Mouse (Mus musculus) embryonic fibroblast, embryonic 13.5 days (primary cell): Measurements from ENCODE around the gene Fstl4. TPM values are rescaled to one million over a fixed set of nuclear protein-coding genes. Genes with fewer than 3 reads are reported as not detected.

Experiments used
- H3K27ac ChIP-seq: 2 replicates; pipeline ENCODE4 v1.5.1; 2012; ENCODE audit warnings: low read length, control low read depth, inconsistent platforms; ENCODE audit not compliant: insufficient read depth
- H3K4me1 ChIP-seq: 2 replicates; pipeline ENCODE4 v1.6.1; 2011; ENCODE audit warnings: low read length; ENCODE audit not compliant: control insufficient read depth, insufficient read depth
- H3K4me3 ChIP-seq: 2 replicates; pipeline ENCODE4 v1.5.1; 2011; ENCODE audit warnings: mild to moderate bottlenecking, control low read depth, low read length; ENCODE audit not compliant: insufficient read depth
- CTCF ChIP-seq: IDR thresholded peaks from 2 replicates; pipeline ENCODE4 v1.5.1; 2011; ENCODE audit warnings: mild to moderate bottlenecking, control low read depth, low read length, moderate library complexity, borderline replicate concordance; ENCODE audit not compliant: insufficient read depth
- POLR2A ChIP-seq: IDR thresholded peaks from 2 replicates; pipeline ENCODE4 v1.6.1; 2011; ENCODE audit warnings: low read depth, mild to moderate bottlenecking, control low read depth, low read length, moderate library complexity
- polyA plus RNA-seq: library from polyadenylated mRNA; stranded (reverse); fragments of >200 nt; gene quantifications from 2 replicates; pipeline ENCODE4 v1.2.4, GENCODE M21; 2011; ENCODE audit warnings: low read depth; ENCODE audit not compliant: missing spikeins, insufficient read length

The Fstl4 gene
- polyA plus RNA-seq, 1 experiment: 0.74 TPM

DNA sequence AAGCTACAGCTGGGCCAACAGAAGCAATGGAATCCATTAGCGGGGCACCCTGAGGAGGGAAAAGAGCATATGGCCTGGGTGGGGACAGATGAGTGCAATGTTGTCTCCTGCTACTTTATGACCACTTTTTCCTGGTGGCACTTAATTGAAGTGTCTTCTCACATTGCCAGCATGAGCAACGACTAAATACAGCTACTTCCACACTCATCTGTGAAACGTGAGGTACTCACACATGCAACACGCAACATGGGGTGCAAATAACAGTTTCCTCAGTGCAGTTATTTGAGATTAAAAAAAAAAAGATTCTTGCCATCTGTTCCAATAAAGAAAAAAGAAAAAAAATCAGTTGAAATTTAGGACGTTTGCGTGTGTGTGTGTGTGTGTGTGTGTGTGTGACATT is 178.5 kb downstream of the Fstl4 start:
- TF ChIP-seq CTCF (no peak), POLR2A (no peak)
- Histone ChIP-seq H3K4me3 (no peak overlapping the region), H3K27ac (no peak overlapping the region), H3K4me1 (no peaks in the 10 kb centered on the region)

DNA sequence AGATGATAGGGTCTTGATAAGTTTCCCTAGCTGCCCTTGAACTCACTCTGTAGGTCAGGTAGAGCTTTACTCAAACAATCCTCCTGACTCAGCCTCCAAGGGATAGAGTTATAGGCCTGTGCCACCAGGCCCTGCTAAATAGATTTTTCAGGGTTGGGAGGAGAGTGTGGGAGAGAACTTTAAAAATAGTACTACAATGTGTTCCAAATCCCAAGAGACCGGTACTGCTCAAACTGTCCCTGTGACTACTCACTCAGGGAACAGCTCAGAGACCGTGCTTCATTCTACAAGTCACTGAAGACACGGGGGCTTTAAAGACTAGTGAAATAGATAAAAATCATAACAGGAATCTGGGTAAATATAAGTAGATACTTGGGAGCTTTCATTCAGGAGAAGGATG is 190.6 kb downstream of the Fstl4 start:
- no peaks in the 10 kb centered on the region for H3K4me1 ChIP-seq
- H3K4me3 ChIP-seq: no peak overlapping the region
- TF ChIP-seq CTCF: no peak
- TF ChIP-seq POLR2A: no peak
- no peak overlapping the region for H3K27ac ChIP-seq

GRCm38 (mm10) chr11:52968809-52969208 is 204.4 kb downstream of the Fstl4 start:
- H3K4me3 ChIP-seq: no peak overlapping the region
- H3K4me1 ChIP-seq: no peaks in the 10 kb centered on the region
- TF ChIP-seq POLR2A (no peak), CTCF (no peak)
- no peak overlapping the region for H3K27ac ChIP-seq

GRCm38 (mm10) chr11:52970396-52970795 is 206.0 kb downstream of the Fstl4 start:
- Histone ChIP-seq H3K27ac (no peak overlapping the region), H3K4me1 (no peaks in the 10 kb centered on the region), H3K4me3 (no peak overlapping the region)
- TF ChIP-seq CTCF (no peak), POLR2A (no peak)

DNA sequence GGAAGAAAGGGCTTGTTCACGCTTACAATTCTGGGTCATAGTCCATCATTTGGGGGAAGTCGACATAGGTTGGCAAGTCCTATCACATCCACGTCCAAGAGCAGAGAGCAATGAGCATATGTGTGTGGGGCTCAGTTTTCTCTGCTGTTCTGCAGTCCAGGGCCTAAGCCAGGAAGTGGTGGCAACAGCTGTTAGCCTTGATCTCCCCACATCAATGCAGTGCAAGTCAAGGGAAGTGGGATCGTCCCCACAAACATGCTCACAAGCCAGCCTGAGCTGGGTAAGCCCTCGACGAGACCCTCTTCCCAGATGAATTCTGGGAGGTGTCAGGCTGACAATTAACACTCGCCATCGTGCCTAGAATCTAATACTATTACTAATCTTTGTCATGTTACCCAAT is 222.6 kb downstream of the Fstl4 start:
- no peak overlapping the region for H3K27ac ChIP-seq
- no peaks in the 10 kb centered on the region for H3K4me1 ChIP-seq
- TF ChIP-seq CTCF: no peak
- TF ChIP-seq POLR2A: no peak
- H3K4me3 ChIP-seq: no peak overlapping the region

GRCm38 (mm10) chr11:52994688-52995087 is 230.3 kb downstream of the Fstl4 start:
- H3K27ac ChIP-seq: no peak overlapping the region
- H3K4me3 ChIP-seq: no peak overlapping the region
- no peak for TF ChIP-seq POLR2A
- TF ChIP-seq CTCF: no peak
- no peaks in the 10 kb centered on the region for H3K4me1 ChIP-seq

DNA sequence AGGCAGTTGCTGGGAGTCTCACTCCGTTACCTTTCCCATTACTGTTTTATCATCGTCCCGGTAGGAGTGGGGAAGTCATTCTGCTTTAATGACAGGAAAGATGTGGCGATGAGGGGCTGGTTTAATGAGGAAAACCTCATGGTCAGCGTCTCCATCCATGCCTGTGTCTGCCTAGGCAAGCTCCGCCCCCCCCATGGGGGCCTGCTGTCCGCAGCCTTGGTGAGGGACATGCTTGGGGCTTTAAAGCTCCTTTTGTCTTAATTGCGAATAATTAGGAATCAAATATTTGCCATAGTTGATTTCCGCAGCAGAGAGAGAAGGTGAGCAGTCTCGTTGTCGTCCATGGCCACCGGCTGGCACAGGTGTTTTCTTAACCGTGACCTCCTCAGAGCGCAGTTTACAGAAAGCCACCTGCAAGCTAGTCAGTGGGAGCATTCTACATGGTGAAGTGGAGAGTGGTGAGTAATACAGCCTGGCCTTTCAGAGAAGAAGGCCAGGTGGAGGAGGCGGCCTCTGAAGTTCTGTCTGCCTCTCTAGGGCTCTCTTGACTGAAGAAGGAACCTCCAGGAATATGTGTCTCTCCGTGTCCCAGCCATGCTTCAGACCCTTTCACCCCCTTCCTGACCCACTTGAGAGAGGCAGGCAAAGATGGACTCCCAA is 232.1 kb downstream of the Fstl4 start:
- Histone ChIP-seq H3K27ac (no peak overlapping the region), H3K4me1 (no peaks in the 10 kb centered on the region)

GRCm38 (mm10) chr11:52997421-52997820 is 233.0 kb downstream of the Fstl4 start:
- TF ChIP-seq CTCF (no peak), POLR2A (no peak)
- Histone ChIP-seq H3K4me3 (no peak overlapping the region), H3K27ac (no peak overlapping the region), H3K4me1 (no peaks in the 10 kb centered on the region)

More for the DNA sequence above, 232.1 kb downstream of the Fstl4 start:
- no peak overlapping the region for H3K4me3 ChIP-seq
- no peak for TF ChIP-seq POLR2A
- TF ChIP-seq CTCF: no peak

DNA sequence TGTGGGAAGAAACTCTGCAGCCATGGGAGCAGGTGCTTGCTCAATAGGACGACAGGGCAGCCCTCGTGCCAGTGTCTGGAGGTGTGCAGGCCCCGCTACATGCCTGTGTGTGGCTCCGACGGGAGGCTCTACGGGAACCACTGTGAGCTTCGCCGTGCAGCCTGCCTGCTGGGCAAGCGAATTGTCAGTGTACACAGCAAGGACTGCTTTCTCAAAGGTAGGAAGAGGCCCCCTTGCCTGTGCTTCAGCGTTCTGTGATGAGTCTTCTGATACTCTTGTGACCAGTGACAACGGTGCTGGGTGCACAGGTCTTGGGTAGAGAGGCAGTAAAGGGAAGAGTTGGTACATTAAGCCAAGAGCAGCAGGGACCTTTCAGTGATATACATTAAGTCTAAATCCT is 235.8 kb downstream of the Fstl4 start:
- Histone ChIP-seq H3K4me1 (no peaks in the 10 kb centered on the region), H3K27ac (no peak overlapping the region), H3K4me3 (no peak overlapping the region)
- TF ChIP-seq POLR2A (no peak), CTCF (no peak)

DNA sequence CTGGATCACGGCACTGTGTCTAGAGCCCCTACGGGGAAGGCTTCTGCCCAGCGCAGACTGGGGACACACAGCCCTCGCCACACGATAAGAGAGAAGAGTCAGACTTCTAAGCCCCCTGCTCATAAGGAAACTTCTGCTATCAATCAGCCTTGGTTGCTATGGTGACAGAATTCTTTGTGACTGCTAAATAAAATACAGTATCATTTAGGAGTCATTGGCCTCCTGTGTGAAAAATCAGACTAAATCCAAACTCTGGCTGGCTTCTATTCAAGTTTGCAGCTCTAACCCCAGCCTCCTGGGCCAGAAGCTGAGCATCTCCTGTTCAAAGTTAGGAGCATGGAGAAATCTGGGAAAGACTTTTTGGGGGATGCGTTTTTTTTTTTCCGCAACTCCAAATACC is 238.9 kb downstream of the Fstl4 start:
- no peak overlapping the region for H3K27ac ChIP-seq
- H3K4me3 ChIP-seq: no peak overlapping the region
- no peak for TF ChIP-seq CTCF
- no peak for TF ChIP-seq POLR2A
- no peaks in the 10 kb centered on the region for H3K4me1 ChIP-seq
